In the genomic region with DNA sequence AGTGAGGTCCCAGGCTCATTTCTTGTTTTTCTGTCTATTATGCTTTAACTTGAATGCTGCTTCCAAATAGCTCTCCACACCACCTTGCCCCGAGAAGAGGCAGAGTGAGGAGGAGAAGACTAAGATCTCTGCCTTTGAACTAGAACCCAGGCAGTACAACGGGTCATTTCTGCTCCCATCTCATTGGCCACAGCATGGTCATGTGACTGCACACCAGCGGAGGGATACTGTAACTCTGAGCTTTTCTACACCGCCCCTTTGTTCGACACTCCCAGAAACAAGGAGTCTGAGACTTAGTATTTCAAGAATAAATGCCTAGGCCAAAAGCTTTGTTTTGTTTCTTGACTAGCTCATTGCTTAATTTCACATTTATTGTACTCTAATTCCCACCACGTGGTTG, we compare ENCODE assay signal across 19 mouse cellular contexts.
"Had no signal": no experiment of that assay in that cellular context is flagged by ENCODE, and none has a peak within 500 bp of the region (broad histone marks: within the 10 kb centered on the region; RNA-seq: fewer than 3 reads in every experiment).

No protein-coding gene starts in this region.

- H3K27ac ChIP-seq: midbrain, embryonic 10.5 days; midbrain, embryonic 12.5 days; neural tube, embryonic 13.5 days; neural tube, embryonic 15.5 days had no signal

- ATAC-seq: midbrain, embryonic 16.5 days had no signal

- H3K27me3 ChIP-seq: neural tube, embryonic 15.5 days had no signal

- H3K4me2 ChIP-seq: lung, embryonic 14.5 days; midbrain, embryonic 12.5 days; neural tube, embryonic 13.5 days; neural tube, embryonic 15.5 days had no signal

- H3K36me3 ChIP-seq: midbrain, embryonic 10.5 days; midbrain, embryonic 12.5 days; neural tube, embryonic 13.5 days; neural tube, embryonic 15.5 days had no signal

- DNase-seq: lung, adult 18-20 months; lung, embryonic 14.5 days; lung, postnatal 10 days; lung, postnatal 4 days; midbrain, embryonic 14.5 days; retina, postnatal 1 day; right cerebral cortex, adult 18-20 months; right cerebral cortex, postnatal 25 days; right cerebral cortex, postnatal 4 days; spleen, adult 18-20 months; thymus, adult 18-20 months; thymus, postnatal 14 days; thymus, postnatal 36 days had no signal

- H3K9me3 ChIP-seq: midbrain, embryonic 10.5 days; midbrain, embryonic 12.5 days; neural tube, embryonic 13.5 days; neural tube, embryonic 15.5 days had no signal

- H3K4me1 ChIP-seq: neural tube, embryonic 15.5 days had no signal

- H3K4me3 ChIP-seq: midbrain, embryonic 10.5 days; midbrain, embryonic 12.5 days; myocyte; neural tube, embryonic 13.5 days; neural tube, embryonic 15.5 days had no signal

- H3K9ac ChIP-seq: lung, embryonic 14.5 days; midbrain, embryonic 12.5 days; neural tube, embryonic 13.5 days; neural tube, embryonic 15.5 days had no signal
